Mouse (Mus musculus) heart, adult 11 months (tissue): ENCODE data around the gene Ikzf3.

Experiments used
- DNase-seq: peaks from one replicate; pipeline ENCODE4 v3.0.0; 2022

Gene Ikzf3

DNA sequence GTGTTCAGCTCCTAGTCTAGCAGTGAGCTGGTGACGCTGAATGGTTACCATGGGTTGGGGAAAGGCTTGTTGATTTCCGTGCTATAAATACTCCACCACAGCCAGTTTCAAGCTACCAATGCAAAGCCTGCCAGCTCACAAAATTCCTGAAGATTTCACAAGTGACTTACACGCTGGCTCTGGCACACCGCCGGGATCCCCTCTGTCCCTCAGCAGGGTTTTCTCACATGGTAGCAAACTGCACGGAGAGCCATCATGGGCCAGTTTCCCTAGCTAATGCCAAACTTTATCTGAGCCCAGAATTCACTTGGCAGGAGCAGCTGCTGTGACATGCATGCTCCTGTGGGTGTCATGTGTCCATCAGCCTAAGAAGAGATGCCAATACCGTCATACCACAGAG is 36.4 kb downstream of the Ikzf3 start:
- DNase-seq, result peak; percentile 97

- DNase-seq, result peak; percentile 36
Observed at GRCm38 (mm10) chr11:98504926-98505325, 40.9 kb downstream of the Ikzf3 start.

DNA sequence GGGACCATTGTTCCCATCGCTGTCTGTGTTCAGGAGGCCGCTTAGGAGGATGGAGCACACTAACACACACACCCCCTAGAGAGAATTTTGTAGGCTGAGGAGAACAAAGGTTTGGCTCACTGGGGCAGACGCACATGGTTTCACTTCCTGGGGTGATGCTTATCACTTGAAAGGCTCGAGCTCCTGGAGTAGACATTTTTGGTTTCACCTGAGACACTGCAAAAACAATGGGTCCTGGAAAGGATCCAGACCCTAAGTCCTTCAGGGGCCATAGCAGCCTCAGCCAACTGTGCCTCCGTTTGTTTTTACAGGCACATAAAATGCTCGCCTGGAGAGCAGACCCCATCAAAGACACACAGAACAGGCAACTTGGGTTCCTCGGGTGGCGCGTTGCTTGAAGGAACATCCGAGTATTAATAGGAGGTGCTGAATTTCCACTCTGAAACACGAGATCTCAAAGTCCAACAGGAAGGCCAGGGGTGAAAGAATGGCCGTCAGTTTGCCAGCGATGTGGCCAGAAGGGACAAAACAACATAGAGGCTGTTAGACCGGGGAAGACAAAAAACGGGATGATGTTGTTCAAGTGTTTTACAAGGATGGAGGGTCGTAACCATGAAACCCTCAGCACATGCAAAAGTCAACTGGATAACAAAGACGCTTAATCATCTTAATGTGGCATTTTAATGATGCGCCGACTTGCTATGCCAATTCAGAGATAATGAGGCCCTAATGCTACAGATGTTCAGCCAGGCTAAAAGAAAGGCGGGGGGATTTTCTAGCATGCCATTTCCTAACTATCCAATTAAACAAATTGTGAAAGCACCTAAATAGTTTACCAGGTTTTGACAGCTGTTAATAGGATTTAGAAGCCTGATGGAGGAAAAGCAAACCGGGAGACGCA is 48.2 kb downstream of the Ikzf3 start:
- DNase-seq, result peak; percentile 96

DNA sequence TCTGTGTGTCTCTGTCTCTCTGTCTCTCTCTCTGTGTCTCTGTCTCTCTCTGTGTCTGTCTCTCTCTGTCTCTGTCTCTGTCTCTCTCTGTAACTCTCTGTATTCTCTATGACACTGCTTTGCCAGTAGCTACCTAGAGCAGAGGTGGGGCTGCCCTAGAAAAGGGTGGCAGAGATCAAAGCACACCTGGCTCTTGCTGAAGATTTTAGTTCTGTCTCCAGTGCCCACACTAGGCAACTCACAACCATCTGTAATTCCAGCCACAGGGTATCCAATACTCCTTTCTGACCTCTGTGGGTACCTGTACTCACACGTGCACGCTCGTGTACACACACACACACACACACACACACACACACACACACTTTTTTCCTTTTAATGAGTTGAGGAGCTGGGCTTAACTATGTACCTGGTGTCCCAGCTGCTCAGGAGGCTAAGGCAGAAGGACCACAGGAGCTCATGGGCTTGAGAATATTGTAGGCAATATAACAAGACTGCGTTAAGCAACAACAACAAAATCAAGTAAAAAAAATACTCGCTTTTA is 50.6 kb downstream of the Ikzf3 start:
- DNase-seq, result no peak

DNA sequence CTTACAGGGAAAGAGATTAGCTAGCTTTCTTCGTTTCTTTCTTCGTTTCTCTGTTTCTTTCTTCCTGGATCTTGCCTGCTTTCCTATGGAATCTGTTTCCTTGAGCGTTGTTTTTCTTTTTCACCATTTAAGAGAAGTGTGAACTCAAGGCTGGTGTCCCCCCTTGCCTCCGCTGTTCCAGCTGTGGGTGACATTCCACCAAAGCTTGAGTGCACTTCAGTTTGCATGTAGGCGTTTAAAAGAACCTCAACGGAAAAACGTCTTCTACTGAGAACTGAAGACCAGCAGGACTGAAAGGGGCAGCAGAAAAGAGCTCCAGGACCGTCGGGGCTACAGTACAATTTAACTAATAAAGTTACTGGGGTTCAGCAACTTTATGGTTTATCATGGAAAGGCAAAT is 52.4 kb downstream of the Ikzf3 start:
- DNase-seq, result peak; percentile 68

- peak; percentile 43 for DNase-seq
Observed at GRCm38 (mm10) chr11:98492959-98493358, 52.9 kb downstream of the Ikzf3 start.

DNA sequence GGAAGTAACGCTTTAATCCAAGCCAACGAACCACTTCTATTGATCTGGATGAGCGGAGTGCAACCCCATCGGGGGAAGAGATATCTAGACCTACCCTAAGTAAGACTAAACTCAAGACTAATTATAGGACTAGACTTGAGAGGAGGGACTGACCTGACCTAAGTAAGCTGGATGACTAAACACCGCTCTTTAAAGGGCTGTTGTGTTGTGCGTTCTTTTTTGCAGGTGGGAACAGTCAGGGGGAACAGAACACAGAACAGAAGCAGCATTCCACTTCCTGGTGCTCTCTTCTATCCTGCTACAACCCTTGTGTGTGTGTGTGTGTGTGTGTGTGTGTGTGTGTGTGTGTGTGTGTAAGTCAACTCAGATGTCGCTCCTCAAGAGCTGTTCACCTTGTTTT is 54.3 kb downstream of the Ikzf3 start:
- DNase-seq, result peak; percentile 71

GRCm38 (mm10) chr11:98488540-98489234 is 57.1 kb downstream of the Ikzf3 start:
- peak; percentile 63 for DNase-seq

GRCm38 (mm10) chr11:98487526-98488040 is 58.2 kb downstream of the Ikzf3 start:
- peak; percentile 1 for DNase-seq

DNA sequence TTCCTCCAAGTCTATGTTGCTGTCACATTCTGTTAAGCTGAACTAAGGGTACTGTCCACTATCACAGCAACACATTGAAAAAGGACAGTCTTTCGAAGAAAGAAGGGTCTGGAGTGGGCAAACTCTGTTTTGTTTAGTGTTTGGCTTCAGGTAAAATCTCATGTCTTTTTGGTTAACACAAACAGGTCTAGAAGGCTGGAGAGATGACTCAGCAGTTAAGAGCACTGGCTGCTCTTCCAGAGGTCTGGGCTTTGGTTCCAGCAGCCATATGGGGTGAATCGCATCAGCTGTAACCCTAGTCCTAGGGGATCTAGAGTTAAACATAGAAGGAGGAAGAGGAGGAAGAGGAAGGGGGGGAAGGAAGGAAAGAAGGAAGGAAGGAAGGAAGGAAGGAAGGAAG is 60.1 kb downstream of the Ikzf3 start:
- no peak for DNase-seq

GRCm38 (mm10) chr11:98482067-98482466 is 63.8 kb downstream of the Ikzf3 start:
- DNase-seq, result no peak

DNA sequence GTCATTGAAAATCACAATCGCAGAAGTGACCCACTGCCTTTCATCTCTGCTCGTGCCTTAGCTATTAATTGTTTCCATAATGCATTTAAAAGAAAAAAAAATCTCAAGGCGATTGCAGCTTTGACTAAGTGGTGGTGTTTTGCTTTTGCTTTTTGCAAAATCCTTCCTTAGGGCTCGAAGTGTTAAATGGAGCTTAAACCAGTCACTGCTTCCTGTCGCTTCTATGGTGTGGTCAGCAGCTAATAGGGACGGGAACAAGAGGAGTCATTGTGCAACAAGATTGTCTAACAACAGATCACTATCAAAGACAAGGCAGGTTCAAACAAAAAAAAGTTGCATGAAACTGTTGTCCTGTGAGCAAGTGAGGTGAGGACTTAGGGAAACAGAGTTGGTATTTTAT is 64.6 kb downstream of the Ikzf3 start:
- no peak for DNase-seq

- no peak for DNase-seq
Observed at GRCm38 (mm10) chr11:98479940-98480497, 65.8 kb downstream of the Ikzf3 start.

GRCm38 (mm10) chr11:98479026-98479939 is 66.5 kb downstream of the Ikzf3 start:
- DNase-seq, result no peak

- DNase-seq, result no peak
Observed at GRCm38 (mm10) chr11:98477011-98477701, 68.7 kb downstream of the Ikzf3 start.

DNA sequence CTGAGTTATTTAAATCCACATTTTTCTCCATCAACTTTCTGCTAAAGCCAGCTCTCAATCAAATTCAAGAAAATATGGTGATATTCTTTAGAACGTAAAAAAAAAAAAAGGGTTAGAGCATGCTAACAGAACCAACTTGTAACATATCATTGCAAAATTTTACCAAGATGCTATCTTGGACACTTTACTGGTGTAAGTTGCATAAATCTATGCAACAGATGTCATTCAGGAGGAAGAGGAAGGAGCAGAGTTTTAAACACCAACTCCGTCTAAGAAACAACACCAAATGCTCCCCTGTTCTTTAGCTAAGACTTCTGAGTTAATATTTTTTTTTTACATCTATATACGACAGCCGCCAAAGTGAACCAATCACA is 69.4 kb downstream of the Ikzf3 start:
- DNase-seq, result no peak

- DNase-seq, result no peak
Observed at GRCm38 (mm10) chr11:98475630-98476433, 70.0 kb downstream of the Ikzf3 start.

DNA sequence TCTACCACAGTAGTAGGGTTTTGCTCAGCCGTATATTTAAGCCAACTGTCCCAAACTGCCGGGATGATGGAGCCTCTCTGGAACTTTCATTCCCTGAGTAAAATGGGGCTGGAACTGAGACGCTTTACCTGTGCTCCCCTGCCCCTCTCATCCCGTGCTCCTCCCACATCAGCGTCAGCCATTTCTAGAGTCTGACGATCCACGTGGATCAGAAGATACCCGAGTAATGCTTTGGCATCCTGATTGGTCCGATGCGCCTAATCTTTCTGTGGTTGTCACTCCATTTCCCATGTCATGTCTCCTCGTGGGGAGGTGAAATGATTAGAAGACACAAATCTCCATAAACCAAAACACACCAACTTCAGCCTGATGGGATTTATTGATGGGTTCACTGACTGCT is 70.9 kb downstream of the Ikzf3 start:
- no peak for DNase-seq

- no peak for DNase-seq
Observed at GRCm38 (mm10) chr11:98473916-98474479, 71.8 kb downstream of the Ikzf3 start.

DNA sequence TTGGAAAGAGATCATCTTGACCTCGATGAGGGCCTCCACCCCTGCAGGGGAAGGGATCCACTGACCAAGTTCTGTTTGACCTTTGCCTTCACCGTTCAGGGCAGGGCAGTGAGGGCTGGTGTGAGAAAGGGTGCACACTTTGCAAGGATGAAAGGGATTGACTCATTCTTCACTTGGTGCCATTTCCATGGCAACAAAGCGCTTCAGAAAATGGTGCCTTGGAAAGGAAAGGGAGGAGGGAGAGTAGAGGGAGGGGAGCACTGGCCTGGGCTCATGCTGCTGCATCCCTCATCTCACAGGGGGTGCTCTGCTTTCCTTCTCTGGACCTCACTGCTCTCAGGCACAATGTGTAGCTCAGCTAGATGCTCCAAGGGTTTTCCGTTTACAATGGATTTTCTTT is 73.1 kb downstream of the Ikzf3 start:
- DNase-seq, result no peak
